ENCODE assay signal across 14 mouse cellular contexts in genomic region chr19:24537691-24538090, GRCm38 (mm10).
"Had no signal": no experiment of that assay in that cellular context is flagged by ENCODE, and none has a peak within 500 bp of the region (broad histone marks: within the 10 kb centered on the region; RNA-seq: fewer than 3 reads in every experiment).

No protein-coding gene starts in this region.

- ATAC-seq: intestine, embryonic 15.5 days; midbrain, embryonic 13.5 days had no signal

- H3K4me2 ChIP-seq: intestine, embryonic 15.5 days; kidney, embryonic 15.5 days; limb, embryonic 13.5 days; lung, embryonic 14.5 days; midbrain, embryonic 13.5 days; neural tube, embryonic 15.5 days had no signal

- DNase-seq: kidney, adult 18-20 months; kidney, postnatal 14 days; left cerebral cortex, postnatal 4 days; right cerebral cortex, adult 18-20 months; right cerebral cortex, postnatal 25 days; thymus, postnatal 4 days had no signal

- H3K27ac ChIP-seq: intestine, embryonic 15.5 days; kidney, embryonic 15.5 days; limb, embryonic 13.5 days; midbrain, embryonic 13.5 days; neural tube, embryonic 15.5 days; stomach, postnatal 0 days had no signal

- H3K4me1 ChIP-seq: intestine, embryonic 15.5 days; kidney, embryonic 15.5 days; limb, embryonic 13.5 days; midbrain, embryonic 13.5 days; neural tube, embryonic 15.5 days had no signal

- H3K36me3 ChIP-seq: intestine, embryonic 15.5 days; kidney, embryonic 15.5 days; limb, embryonic 13.5 days; midbrain, embryonic 13.5 days; neural tube, embryonic 15.5 days had no signal

- H3K27me3 ChIP-seq: intestine, embryonic 15.5 days; kidney, embryonic 15.5 days; limb, embryonic 13.5 days; midbrain, embryonic 13.5 days; neural tube, embryonic 15.5 days had no signal

- H3K4me3 ChIP-seq: intestine, embryonic 15.5 days; kidney, embryonic 15.5 days; limb, embryonic 13.5 days; midbrain, embryonic 13.5 days; myocyte; neural tube, embryonic 15.5 days had no signal

- H3K9ac ChIP-seq: intestine, embryonic 15.5 days; kidney, embryonic 15.5 days; limb, embryonic 13.5 days; lung, embryonic 14.5 days; midbrain, embryonic 13.5 days; neural tube, embryonic 15.5 days had no signal

- H3K9me3 ChIP-seq: intestine, embryonic 15.5 days; kidney, embryonic 15.5 days; limb, embryonic 13.5 days; midbrain, embryonic 13.5 days; neural tube, embryonic 15.5 days had no signal
